Comparison of ENCODE assay signal across 32 mouse cellular contexts in the genomic region with DNA sequence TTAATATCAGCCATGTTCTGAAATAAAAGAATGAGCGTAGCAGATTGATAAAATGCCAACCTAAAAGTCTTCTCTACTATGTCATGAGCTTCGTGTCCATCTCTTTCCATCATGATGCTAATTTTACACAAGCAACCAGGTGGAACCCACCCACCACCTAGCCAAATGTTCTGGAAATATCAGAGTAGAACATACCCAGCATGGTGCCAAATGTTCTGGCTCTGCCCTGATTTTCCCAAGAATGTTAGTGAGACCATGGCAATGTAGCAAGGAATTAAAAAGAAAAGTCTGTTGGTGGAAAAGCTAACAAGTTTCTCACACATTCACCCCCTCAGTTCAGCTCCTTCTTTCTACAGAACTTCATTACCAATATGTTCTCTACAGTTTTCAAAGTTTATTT. TPM values are rescaled to one million over a fixed set of nuclear protein-coding genes. Genes with fewer than 3 reads are reported as not detected.
DNase-seq lines count a peak whose midpoint lies in the region; ATAC-seq and TF ChIP-seq lines count a peak whose summit lies in the region.
"Had no signal": no experiment of that assay in that cellular context is flagged by ENCODE, and none has a peak within 500 bp of the region (broad histone marks: within the 10 kb centered on the region; RNA-seq: fewer than 3 reads in every experiment).

No protein-coding gene starts in this region.

- H3K4me1 ChIP-seq in liver, embryonic 12.5 days, result peaks cover 9% of the 10 kb centered on the region

- 62% methylated on average over 2 of the region's 2 CpGs for WGBS in liver, embryonic 12.5 days (ENCODE audit: insufficient replicate concordance)

- intact Hi-C loops in left cerebral cortex, adult 2 months (cut with DNase I), result loop anchor here (1.0 to 5.0 kb wide), 2 partner anchors 22 to 38 kb away; no protein-coding TSS in a partner anchor
- intact Hi-C loops in left cerebral cortex, postnatal 36 days (cut with DNase I), result loop anchor here (5.0 to 10.0 kb wide), 2 partner anchors 53 to 355 kb away; partner anchors contain the start of gene Ddx17

- H3K9me3 ChIP-seq in liver, embryonic 12.5 days (replicated peaks), result no peaks in the 10 kb centered on the region
- H3K9me3 ChIP-seq: embryonic facial prominence, embryonic 12.5 days; heart, embryonic 15.5 days; hindbrain, embryonic 13.5 days; midbrain, embryonic 12.5 days; neural tube, embryonic 12.5 days had no signal

- H3K27me3 ChIP-seq in liver, embryonic 12.5 days (replicated peaks), result peaks cover 25% of the 10 kb centered on the region
- H3K27me3 ChIP-seq: CH12.LX; heart, embryonic 15.5 days had no signal

- no peak overlapping the region for H3K4me3 ChIP-seq in left cerebral cortex, adult 2 months
- H3K4me3 ChIP-seq in liver, embryonic 12.5 days, result no peak overlapping the region
- H3K4me3 ChIP-seq: embryonic facial prominence, embryonic 12.5 days; heart, embryonic 15.5 days; hindbrain, embryonic 13.5 days; limb, embryonic 13.5 days; megakaryocyte, embryonic 14.5 days; midbrain, embryonic 12.5 days; myocyte; neural tube, embryonic 12.5 days had no signal

- DNase-seq in frontal cortex, postnatal 14 days (ENCODE audit: low spot score in 2 of 2), result no peak
- DNase-seq in left cerebral cortex, adult 2 months (ENCODE audit: extremely low spot score in 1 of 2, low spot score in 2 of 2), result peak in 1 of 2 experiments; percentile 34
- no peak for DNase-seq in left cerebral cortex, adult 11 months (ENCODE audit: low spot score)
- DNase-seq in layer of hippocampus, adult 9-10 months (ENCODE audit: low spot score), result peak; percentile 35
- peak; percentile 57 to 69 for DNase-seq in left cerebral cortex, postnatal 36 days (ENCODE audit: low spot score in 2 of 2)
- no peak for DNase-seq in lung, postnatal 4 days
- DNase-seq: adrenal gland, adult 2 months; cerebellum, adult 11 months; cerebellum, adult 9-10 months; cerebellum, postnatal 36 days; embryo, embryonic 11 days; gastrocnemius, postnatal 14 days; kidney, adult 8-10 months; kidney, postnatal 10 days; liver, postnatal 0 days; lung, postnatal 36 days had no signal

- no peak overlapping the region for H3K4me2 ChIP-seq in liver, embryonic 12.5 days
- H3K4me2 ChIP-seq: embryonic facial prominence, embryonic 12.5 days; heart, embryonic 15.5 days; hindbrain, embryonic 13.5 days; limb, embryonic 13.5 days; liver, embryonic 11.5 days; midbrain, embryonic 12.5 days; neural tube, embryonic 12.5 days had no signal

- TF ChIP-seq CTCF in left cerebral cortex, adult 2 months (IDR thresholded peaks at IDR 0.05), result no peak

- peak; percentile 65; the same call in 1 of the 2 replicates for ATAC-seq in frontal cortex, adult (ENCODE audit: low TSS enrichment)
- no peak for ATAC-seq in liver, embryonic 12.5 days
- ATAC-seq: activated CD4-positive, CD25-positive, alpha-beta regulatory T cell, adult 4 months; forebrain, embryonic 14.5 days; intestine, embryonic 16.5 days; liver, postnatal 0 days had no signal

- H3K27ac ChIP-seq in left cerebral cortex, adult 2 months, result peak overlapping the region; percentile 74
- H3K27ac ChIP-seq in liver, embryonic 12.5 days, result no peak overlapping the region
- H3K27ac ChIP-seq: embryonic facial prominence, embryonic 12.5 days; heart, embryonic 15.5 days; hindbrain, embryonic 13.5 days; limb, embryonic 13.5 days; midbrain, embryonic 12.5 days; neural tube, embryonic 12.5 days had no signal

- H3K9ac ChIP-seq in liver, embryonic 12.5 days, result no peak overlapping the region
- H3K9ac ChIP-seq: embryonic facial prominence, embryonic 12.5 days; heart, embryonic 15.5 days; hindbrain, embryonic 13.5 days; limb, embryonic 13.5 days; liver, postnatal 0 days; midbrain, embryonic 12.5 days; neural tube, embryonic 12.5 days had no signal

- no peaks in the 10 kb centered on the region for H3K36me3 ChIP-seq in liver, embryonic 12.5 days
- H3K36me3 ChIP-seq: embryonic facial prominence, embryonic 12.5 days; heart, embryonic 15.5 days; hindbrain, embryonic 13.5 days; midbrain, embryonic 12.5 days; neural tube, embryonic 12.5 days had no signal

RNA-seq across cellular contexts. Expression of gene Dmc1, which starts 4.7 kb away (rescaled TPM):
- under 1 TPM; 0.66 to 0.91 TPM for total RNA-seq in left cerebral cortex, adult 2 months (2021)
- 1 to 10 TPM; 1.3 to 1.4 TPM for total RNA-seq in left cerebral cortex, postnatal 36 days (2021)
- 0.52 and 0.69 TPM in 2 replicates for polyA plus RNA-seq in liver, embryonic 12.5 days (2016; fragmentation: Nextera tagmentation; extraction: Ambion mirVana)
- total RNA-seq: CH12.LX had no signal
- polyA plus RNA-seq: activated CD4-positive, CD25-positive, alpha-beta regulatory T cell, adult 4 months; C2C12; myocyte had no signal

RNA-seq across cellular contexts. Expression of gene Ddx17, which starts 53.6 kb away (rescaled TPM):
- total RNA-seq in left cerebral cortex, adult 2 months (2021), result 100 to 1,000 TPM; 323 to 340 TPM
- 100 to 1,000 TPM; 265 to 366 TPM for total RNA-seq in left cerebral cortex, postnatal 36 days (2021)
- 18.6 and 19.9 TPM in 2 replicates for polyA plus RNA-seq in liver, embryonic 12.5 days (2016; fragmentation: Nextera tagmentation; extraction: Ambion mirVana)

RNA-seq across cellular contexts. Expression of gene Fam227a, which starts 58.6 kb away (rescaled TPM):
- total RNA-seq in left cerebral cortex, adult 2 months (2021), result 10 to 100 TPM; 12.9 to 13.6 TPM
- 10 to 100 TPM in 1 of 2 experiments, 1 to 10 TPM in 1; 8.0 to 13.2 TPM for total RNA-seq in left cerebral cortex, postnatal 36 days (2021)
- polyA plus RNA-seq in liver, embryonic 12.5 days (2016; fragmentation: Nextera tagmentation; extraction: Ambion mirVana), result 0.20 and 0.37 TPM in 2 replicates

RNA-seq across cellular contexts. Expression of gene Cby1, which starts 58.8 kb away (rescaled TPM):
- total RNA-seq in left cerebral cortex, adult 2 months (2021), result 10 to 100 TPM; 42.6 to 49.4 TPM
- 10 to 100 TPM; 43.5 to 56.1 TPM for total RNA-seq in left cerebral cortex, postnatal 36 days (2021)
- polyA plus RNA-seq in liver, embryonic 12.5 days (2016; fragmentation: Nextera tagmentation; extraction: Ambion mirVana), result 20.3 and 21.8 TPM in 2 replicates

Comparison
In these comparisons a context has a peak if more than half of its experiments do, and no peak if none do; other contexts are left out.
1. DNase-seq: peak in layer of hippocampus, adult 9-10 months (single experiment) and left cerebral cortex, postnatal 36 days (2 of 2); none in frontal cortex, postnatal 14 days (0 of 2), left cerebral cortex, adult 11 months (single experiment) and lung, postnatal 4 days (0 of 2).